Mouse (Mus musculus) lung, embryonic 16.5 days (tissue): ENCODE measurements around the gene Selenoo. TPM values are rescaled to one million over a fixed set of nuclear protein-coding genes. Genes with fewer than 3 reads are reported as not detected.

Experiments used
- ATAC-seq: fragments of 200-750 bp; cut with Nextera tagmentation; 2 replicates; pipeline ENCODE4 v1.8.0; 2017; ENCODE audit warnings: low read depth, mild to moderate bottlenecking, moderate library complexity
- H3K27ac ChIP-seq: fragments of 300-500 bp; sonication (generic); 2 replicates; pipeline ENCODE4 v1.5.1; 2014; ENCODE audit warnings: mild to moderate bottlenecking, control low read depth, low read length
- H3K27me3 ChIP-seq: fragments of 300-500 bp; sonication (generic); 2 replicates; pipeline ENCODE4 v1.6.1; 2014; ENCODE audit warnings: low read depth, low read length, mixed read lengths; ENCODE audit not compliant: control insufficient read depth, insufficient read depth
- H3K36me3 ChIP-seq: fragments of 300-500 bp; sonication (generic); 2 replicates; pipeline ENCODE4 v1.6.1; 2014; ENCODE audit warnings: low read length; ENCODE audit not compliant: control insufficient read depth, insufficient read depth
- H3K4me1 ChIP-seq: fragments of 300-500 bp; sonication (generic); replicated peaks from 2 replicates; pipeline ENCODE4 v1.6.1; 2014; ENCODE audit warnings: low read length, mixed read lengths; ENCODE audit not compliant: control insufficient read depth, insufficient read depth
- H3K4me2 ChIP-seq: fragments of 300-500 bp; sonication (generic); 2 replicates; pipeline ENCODE4 v1.6.1; 2014; ENCODE audit warnings: low read depth, low read length, control low read depth
- H3K4me3 ChIP-seq: fragments of 300-500 bp; sonication (generic); 2 replicates; pipeline ENCODE4 v1.5.1; 2014; ENCODE audit warnings: mild to moderate bottlenecking, low read length, control low read depth
- H3K9ac ChIP-seq: fragments of 300-500 bp; sonication (generic); 2 replicates; pipeline ENCODE4 v1.6.1; 2014; ENCODE audit warnings: low read length, control low read depth
- H3K9me3 ChIP-seq: fragments of 300-500 bp; sonication (generic); 2 replicates; pipeline ENCODE4 v1.6.1; 2016; ENCODE audit warnings: low read length; ENCODE audit not compliant: control insufficient read depth
- WGBS: fragments of 180-500 bp; shearing (Covaris S2); extraction: QIAGEN DNeasy Blood & Tissue Kit; methylation state at CpG from one replicate; pipeline ENCODE4 v1.1.7; 2014; 5-methylcytosine and 5-hydroxymethylcytosine counted together
- polyA plus RNA-seq: library from polyadenylated mRNA; unstranded; fragments of >200 nt; fragmentation: Nextera tagmentation; extraction: Ambion mirVana; gene quantifications from 2 replicates; pipeline ENCODE4 v1.2.1, GENCODE M21; 2015

The Selenoo gene
- polyA plus RNA-seq, 1 experiment from 2014 or later = 16.4 TPM

- Histone ChIP-seq H3K27me3 (no peaks in the 10 kb centered on the region), H3K9me3 (no peaks in the 10 kb centered on the region), H3K4me3 (no peak overlapping the region), H3K36me3 (no peaks in the 10 kb centered on the region), H3K4me1 (peaks cover 34% of the 10 kb centered on the region), H3K4me2 (no peak overlapping the region), H3K9ac (no peak overlapping the region), H3K27ac (no peak overlapping the region)
- no peak for ATAC-seq
- 67% methylated on average over 10 of the region's 10 CpGs for WGBS
Measured at GRCm38 (mm10) chr15:89073993-89074603, 14.8 kb upstream of the Selenoo start.

- 17% methylated on average over 11 of the region's 11 CpGs for WGBS
- Histone ChIP-seq H3K4me1 (peaks cover 34% of the 10 kb centered on the region), H3K36me3 (no peaks in the 10 kb centered on the region), H3K27ac (peak within 1 kb of the TSS; percentile 90), H3K4me3 (peak within 1 kb of the TSS; percentile 86), H3K27me3 (no peaks in the 10 kb centered on the region), H3K9ac (peak within 1 kb of the TSS; percentile 96), H3K4me2 (peak within 1 kb of the TSS; percentile 93), H3K9me3 (no peaks in the 10 kb centered on the region)
- no peak; the same call in 1 of the 2 replicates for ATAC-seq
Measured at GRCm38 (mm10) chr15:89074613-89075477, 14.0 kb upstream of the Selenoo start, which contains the start of gene Trabd. TSS of gene Trabd (plus strand) at chr15:89075124.

- H3K9me3 ChIP-seq = no peaks in the 10 kb centered on the region
- H3K4me1 ChIP-seq = peaks cover 34% of the 10 kb centered on the region
- H3K36me3 ChIP-seq = peaks cover 2% of the 10 kb centered on the region; the same call in 1 of the 2 replicates
- peak; percentile 95 for ATAC-seq
- H3K4me3 ChIP-seq = peak overlapping the region; percentile 86
- peak overlapping the region; percentile 90 for H3K27ac ChIP-seq
- H3K9ac ChIP-seq = peak overlapping the region; percentile 96
- H3K4me2 ChIP-seq = peak overlapping the region; percentile 93
- H3K27me3 ChIP-seq = no peaks in the 10 kb centered on the region
- WGBS = 0% methylated on average over 31 of the region's 59 CpGs
Measured at GRCm38 (mm10) chr15:89075478-89076147, 13.3 kb upstream of the Selenoo start.

GRCm38 (mm10) chr15:89076156-89076731 lies 12.6 kb upstream of the Selenoo start:
- Histone ChIP-seq H3K27ac (peak overlapping the region; percentile 90), H3K4me2 (peak overlapping the region; percentile 93), H3K27me3 (no peaks in the 10 kb centered on the region), H3K9me3 (no peaks in the 10 kb centered on the region), H3K36me3 (peaks cover 3% of the 10 kb centered on the region; the same call in 1 of the 2 replicates), H3K4me1 (peaks cover 34% of the 10 kb centered on the region), H3K4me3 (peak overlapping the region; percentile 86), H3K9ac (peak overlapping the region; percentile 96)
- 0% methylated on average over 38 of the region's 39 CpGs for WGBS
- ATAC-seq = no peak; the same call in 1 of the 2 replicates

- H3K4me3 ChIP-seq = peak overlapping the region; percentile 9; the same call in 1 of the 2 replicates
- no peaks in the 10 kb centered on the region for H3K9me3 ChIP-seq
- ATAC-seq = no peak
- H3K9ac ChIP-seq = peak overlapping the region; percentile 96
- H3K4me1 ChIP-seq = peaks cover 34% of the 10 kb centered on the region
- H3K27ac ChIP-seq = no peak overlapping the region
- H3K36me3 ChIP-seq = peaks cover 11% of the 10 kb centered on the region
- H3K27me3 ChIP-seq = no peaks in the 10 kb centered on the region
- WGBS = 44% methylated on average over 9 of the region's 9 CpGs
- peak overlapping the region; percentile 35 for H3K4me2 ChIP-seq
Measured at GRCm38 (mm10) chr15:89078208-89078836, 10.6 kb upstream of the Selenoo start.

- H3K36me3 ChIP-seq = peaks cover 39% of the 10 kb centered on the region
Measured at GRCm38 (mm10) chr15:89083906-89084305, 5.0 kb upstream of the Selenoo start.

GRCm38 (mm10) chr15:89084826-89085225 lies 4.1 kb upstream of the Selenoo start:
- no peak overlapping the region for H3K9ac ChIP-seq
- peaks cover 7% of the 10 kb centered on the region for H3K4me1 ChIP-seq
- no peak for ATAC-seq
- peaks cover 39% of the 10 kb centered on the region for H3K36me3 ChIP-seq
- no peak overlapping the region for H3K4me3 ChIP-seq
- H3K27ac ChIP-seq = no peak overlapping the region
- no peak overlapping the region for H3K4me2 ChIP-seq
- 84% methylated on average over 2 of the region's 2 CpGs for WGBS
- no peaks in the 10 kb centered on the region for H3K27me3 ChIP-seq
- H3K9me3 ChIP-seq = no peaks in the 10 kb centered on the region

More at GRCm38 (mm10) chr15:89083906-89084305, 5.0 kb upstream of the Selenoo start:
- H3K27ac ChIP-seq = no peak overlapping the region
- H3K4me2 ChIP-seq = no peak overlapping the region
- no peaks in the 10 kb centered on the region for H3K27me3 ChIP-seq
- no peak for ATAC-seq
- H3K9me3 ChIP-seq = no peaks in the 10 kb centered on the region
- H3K4me1 ChIP-seq = peaks cover 5% of the 10 kb centered on the region
- H3K9ac ChIP-seq = no peak overlapping the region
- 91% methylated on average over 1 of the region's 1 CpGs for WGBS
- no peak overlapping the region for H3K4me3 ChIP-seq

GRCm38 (mm10) chr15:89089248-89090051 lies 566 bp downstream of the Selenoo start:
- 2% methylated on average over 60 of the region's 68 CpGs for WGBS
- peak overlapping the region; percentile 83 for H3K27ac ChIP-seq
- H3K27me3 ChIP-seq = no peaks in the 10 kb centered on the region
- peaks cover 13% of the 10 kb centered on the region for H3K4me1 ChIP-seq
- H3K4me3 ChIP-seq = peak overlapping the region; percentile 94
- H3K36me3 ChIP-seq = peaks cover 34% of the 10 kb centered on the region
- peak; percentile 76 for ATAC-seq
- H3K9me3 ChIP-seq = no peaks in the 10 kb centered on the region
- H3K4me2 ChIP-seq = peak overlapping the region; percentile 97
- peak overlapping the region; percentile 95 for H3K9ac ChIP-seq
